9 mouse cellular contexts compared by ENCODE assay signal in the genomic region with DNA sequence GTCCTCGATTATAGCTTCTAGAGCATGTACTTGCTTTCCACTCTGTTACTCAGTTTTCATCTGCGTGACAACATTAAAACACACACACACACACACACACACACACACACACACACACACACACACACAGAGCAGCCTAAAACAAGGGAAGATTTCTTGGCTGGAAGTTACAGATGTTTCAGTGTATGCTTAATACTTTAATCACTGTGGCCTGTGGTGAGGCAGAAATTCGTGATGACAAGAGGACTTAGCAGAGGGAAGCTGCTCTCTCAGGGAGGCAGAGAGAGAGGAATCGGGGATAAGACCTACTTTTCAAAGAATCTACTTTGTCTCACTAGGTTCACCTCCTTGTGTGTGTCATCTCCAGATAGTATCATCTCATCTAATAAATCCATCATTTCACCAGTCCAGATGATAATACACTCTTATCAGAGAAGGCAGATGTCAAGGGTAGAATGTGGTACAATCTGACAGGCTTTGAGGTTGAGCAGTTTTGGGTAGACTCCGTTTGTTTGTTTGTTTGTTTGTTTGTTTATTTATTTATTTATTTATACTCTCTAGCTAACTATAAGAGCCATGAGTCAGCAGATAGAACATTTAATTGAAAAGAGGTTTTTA. TPM values are rescaled to one million over a fixed set of nuclear protein-coding genes. Genes with fewer than 3 reads are reported as not detected.
DNase-seq lines count a peak whose midpoint lies in the region; ATAC-seq lines count a peak whose summit lies in the region.
"Had no signal": no experiment of that assay in that cellular context is flagged by ENCODE, and none has a peak within 500 bp of the region (broad histone marks: within the 10 kb centered on the region; RNA-seq: fewer than 3 reads in every experiment).

No protein-coding gene starts in this region.

- peak overlapping the region; percentile 78; the same call in 1 of the 2 replicates for H3K4me2 ChIP-seq in midbrain, embryonic 12.5 days (replicated peaks)
- peak overlapping the region; percentile 52; the same call in 1 of the 2 replicates for H3K4me2 ChIP-seq in limb, embryonic 11.5 days (ENCODE audit: low read depth, severe bottlenecking)
- H3K4me2 ChIP-seq in stomach, embryonic 16.5 days (ENCODE audit: low read depth, low read length): peak overlapping the region; percentile 81

- peak; percentile 20 for DNase-seq in adrenal gland, adult 2 months
- DNase-seq in adrenal gland, postnatal 14 days: no peak
- no peak for DNase-seq in midbrain, embryonic 10.5 days (ENCODE audit: low spot score)
- no peak for DNase-seq in limb, embryonic 11.5 days (ENCODE audit: low spot score)
- DNase-seq in urinary bladder, postnatal 25 days (ENCODE audit: low spot score): no peak
- no peak for DNase-seq in urinary bladder, adult 2 months (ENCODE audit: low spot score)

- no peaks in the 10 kb centered on the region for H3K36me3 ChIP-seq in midbrain, embryonic 12.5 days
- no peaks in the 10 kb centered on the region for H3K36me3 ChIP-seq in midbrain, embryonic 10.5 days
- no peaks in the 10 kb centered on the region for H3K36me3 ChIP-seq in limb, embryonic 11.5 days (ENCODE audit: control insufficient read depth, insufficient read depth, low read length)
- no peaks in the 10 kb centered on the region for H3K36me3 ChIP-seq in stomach, embryonic 16.5 days (ENCODE audit: control insufficient read depth, insufficient read depth, low read length)

- H3K4me3 ChIP-seq in midbrain, embryonic 12.5 days: no peak overlapping the region
- H3K4me3 ChIP-seq in midbrain, embryonic 10.5 days: no peak overlapping the region; the same call in 1 of the 2 replicates
- no peak overlapping the region for H3K4me3 ChIP-seq in limb, embryonic 11.5 days (ENCODE audit: low read depth, low read length)
- peak overlapping the region; percentile 95 for H3K4me3 ChIP-seq in stomach, embryonic 16.5 days (replicated peaks; ENCODE audit: low read length)

- no peaks in the 10 kb centered on the region for H3K27me3 ChIP-seq in midbrain, embryonic 12.5 days
- H3K27me3 ChIP-seq in midbrain, embryonic 10.5 days (ENCODE audit: low read depth, poor library complexity, severe bottlenecking): no peaks in the 10 kb centered on the region; the same call in 1 of the 2 replicates
- H3K27me3 ChIP-seq in limb, embryonic 11.5 days (ENCODE audit: control insufficient read depth, insufficient read depth, low read length): no peaks in the 10 kb centered on the region
- H3K27me3 ChIP-seq in stomach, embryonic 16.5 days (ENCODE audit: control insufficient read depth, insufficient read depth, low read length): no peaks in the 10 kb centered on the region
- H3K27me3 ChIP-seq: megakaryocyte, embryonic 14.5 days had no signal

- 67% methylated on average over 5 of the region's 5 CpGs for WGBS in midbrain, embryonic 12.5 days
- WGBS in midbrain, embryonic 10.5 days: 76% methylated on average over 5 of the region's 5 CpGs
- WGBS in limb, embryonic 11.5 days: 61% methylated on average over 5 of the region's 5 CpGs
- whole genome bisulfite sequencing in stomach, embryonic 16.5 days: 31% methylated on average over 5 of the region's 5 CpGs

- no peak overlapping the region for H3K9ac ChIP-seq in midbrain, embryonic 12.5 days (replicated peaks)
- H3K9ac ChIP-seq in limb, embryonic 11.5 days (ENCODE audit: low read length): no peak overlapping the region
- H3K9ac ChIP-seq in stomach, embryonic 16.5 days (ENCODE audit: low read length): no peak overlapping the region; the same call in 1 of the 2 replicates

- no peak overlapping the region for H3K27ac ChIP-seq in midbrain, embryonic 12.5 days (replicated peaks)
- no peak overlapping the region for H3K27ac ChIP-seq in midbrain, embryonic 10.5 days (replicated peaks)
- H3K27ac ChIP-seq in limb, embryonic 11.5 days (replicated peaks; ENCODE audit: low read depth, low read length): no peak overlapping the region
- H3K27ac ChIP-seq in stomach, embryonic 16.5 days (ENCODE audit: low read length): no peak overlapping the region

- no peaks in the 10 kb centered on the region for H3K9me3 ChIP-seq in midbrain, embryonic 12.5 days
- no peaks in the 10 kb centered on the region for H3K9me3 ChIP-seq in midbrain, embryonic 10.5 days (replicated peaks)
- H3K9me3 ChIP-seq in limb, embryonic 11.5 days (ENCODE audit: control insufficient read depth, low read length): no peaks in the 10 kb centered on the region
- no peaks in the 10 kb centered on the region for H3K9me3 ChIP-seq in stomach, embryonic 16.5 days (replicated peaks; ENCODE audit: control insufficient read depth, low read length)
- H3K9me3 ChIP-seq: megakaryocyte, embryonic 14.5 days had no signal

- peaks cover 16% of the 10 kb centered on the region for H3K4me1 ChIP-seq in midbrain, embryonic 12.5 days
- peaks cover 30% of the 10 kb centered on the region for H3K4me1 ChIP-seq in midbrain, embryonic 10.5 days
- H3K4me1 ChIP-seq in limb, embryonic 11.5 days (ENCODE audit: control insufficient read depth, insufficient read depth, low read length): 0 out of 2 replicates have a peak, but pooled peaks cover 3% of the 10 kb centered on the region
- H3K4me1 ChIP-seq in stomach, embryonic 16.5 days (ENCODE audit: control insufficient read depth, insufficient read depth, low read length): peaks cover 18% of the 10 kb centered on the region

- no peak for ATAC-seq in midbrain, embryonic 12.5 days (ENCODE audit: low FRiP score, low read depth)
- no peak for ATAC-seq in limb, embryonic 11.5 days (ENCODE audit: insufficient number of reproducible peaks, low FRiP score, low TSS enrichment, low read depth)
- no peak for ATAC-seq in stomach, embryonic 16.5 days (ENCODE audit: insufficient read depth, low FRiP score)

RNA-seq across cellular contexts. Expression of a gene that starts 1.2 kb away (rescaled TPM):
- 100 to 1,000 TPM; 154 to 156 TPM for total RNA-seq in adrenal gland, adult 2 months (2021)
- polyA plus RNA-seq in adrenal gland, adult 2 months (2012; rRNA removed): 21.8 and 22.4 TPM in 2 replicates
- total RNA-seq in adrenal gland, postnatal 14 days (2021): 154 and 175 TPM in 2 replicates
- polyA plus RNA-seq in midbrain, embryonic 12.5 days (2016; fragmentation: Nextera tagmentation; extraction: Ambion mirVana): 7.7 and 7.8 TPM in 2 replicates
- 6.1 and 7.2 TPM in 2 replicates for polyA plus RNA-seq in midbrain, embryonic 10.5 days (2016; fragmentation: Nextera tagmentation; extraction: Ambion mirVana)
- 10.2 and 10.5 TPM in 2 replicates for polyA plus RNA-seq in limb, embryonic 11.5 days (2014; fragmentation: Nextera tagmentation; extraction: Ambion mirVana)
- 13.2 and 13.5 TPM in 2 replicates for polyA plus RNA-seq in stomach, embryonic 16.5 days (2015; fragmentation: Nextera tagmentation; extraction: Ambion mirVana)
- 23.9 and 28.6 TPM in 2 replicates for polyA plus RNA-seq in urinary bladder, adult 2 months (2012; rRNA removed)
